Mouse (Mus musculus) intestine, postnatal 0 days (tissue): Measurements from ENCODE around the gene Adamts18. TPM values are rescaled to one million over a fixed set of nuclear protein-coding genes. Genes with fewer than 3 reads are reported as not detected.
"Not testable (repeated sequence)": the region's sequence is repeated elsewhere in the genome, so short reads cannot be mapped to it uniquely, and the experiment has no call there.

Experiments
- ATAC-seq: fragments of 200-750 bp; cut with Nextera tagmentation; 2 replicates; pipeline ENCODE4 v1.8.0; 2017; ENCODE audit warnings: mild to moderate bottlenecking, moderate TSS enrichment, moderate library complexity
- H3K27ac ChIP-seq: fragments of 300-500 bp; sonication (generic); 2 replicates; pipeline ENCODE4 v1.5.1; 2014; ENCODE audit warnings: mild to moderate bottlenecking, low read depth, low read length, moderate library complexity
- H3K27me3 ChIP-seq: fragments of 300-500 bp; sonication (generic); replicated peaks from 2 replicates; pipeline ENCODE4 v1.6.1; 2014; ENCODE audit warnings: low read length, mixed read lengths; ENCODE audit not compliant: control insufficient read depth, insufficient read depth
- H3K36me3 ChIP-seq: fragments of 300-500 bp; sonication (generic); 2 replicates; pipeline ENCODE4 v1.6.1; 2014; ENCODE audit warnings: mild to moderate bottlenecking, moderate library complexity; ENCODE audit not compliant: control insufficient read depth, insufficient read depth
- H3K4me1 ChIP-seq: fragments of 300-500 bp; sonication (generic); replicated peaks from 2 replicates; pipeline ENCODE4 v1.6.1; 2014; ENCODE audit warnings: antibody characterized with exemption, low read length, mixed read lengths; ENCODE audit not compliant: control insufficient read depth, insufficient read depth
- H3K4me2 ChIP-seq: fragments of 300-500 bp; sonication (generic); replicated peaks from 2 replicates; pipeline ENCODE4 v1.6.1; 2014; ENCODE audit warnings: low read depth, mild to moderate bottlenecking, moderate library complexity
- H3K4me3 ChIP-seq: fragments of 300-500 bp; sonication (generic); 2 replicates; pipeline ENCODE4 v1.5.1; 2014; ENCODE audit warnings: low read depth, low read length
- H3K9ac ChIP-seq: fragments of 300-500 bp; sonication (generic); 2 replicates; pipeline ENCODE4 v1.6.1; 2014; ENCODE audit warnings: mild to moderate bottlenecking, low read depth, low read length
- H3K9me3 ChIP-seq: fragments of 300-500 bp; sonication (generic); 2 replicates; pipeline ENCODE4 v1.6.1; 2016; ENCODE audit warnings: mixed run types; ENCODE audit not compliant: control insufficient read depth
- CTCF ChIP-seq: sonication (generic); IDR thresholded peaks from 2 replicates; pipeline ENCODE4 v1.5.1; 2016; ENCODE audit warnings: low read depth, mild to moderate bottlenecking, control low read depth, antibody characterized with exemption, moderate library complexity
- WGBS: fragments of 180-500 bp; shearing (Covaris S2); extraction: QIAGEN DNeasy Blood & Tissue Kit; methylation state at CpG from one replicate; pipeline ENCODE4 v1.1.7; 2014; 5-methylcytosine and 5-hydroxymethylcytosine counted together
- polyA plus RNA-seq: library from polyadenylated mRNA; unstranded; fragments of >200 nt; fragmentation: Nextera tagmentation; extraction: Ambion mirVana; gene quantifications from 2 replicates; pipeline ENCODE4 v1.2.1, GENCODE M21; 2015

The Adamts18 gene
- polyA plus RNA-seq, 1 experiment from 2014 or later = 0.17 TPM

- no peak overlapping the region for H3K27ac ChIP-seq
- H3K4me1 ChIP-seq = no peaks in the 10 kb centered on the region
- WGBS = 78% methylated on average over 5 of the region's 5 CpGs
- TF ChIP-seq CTCF = no peak
- no peaks in the 10 kb centered on the region for H3K27me3 ChIP-seq
- no peak overlapping the region for H3K9ac ChIP-seq
- no peaks in the 10 kb centered on the region for H3K9me3 ChIP-seq
- no peaks in the 10 kb centered on the region for H3K36me3 ChIP-seq
- H3K4me3 ChIP-seq = no peak overlapping the region
- ATAC-seq = no peak
- no peak overlapping the region for H3K4me2 ChIP-seq
Observed at GRCm38 (mm10) chr8:113801551-113801950, 47.0 kb downstream of the Adamts18 start.

DNA sequence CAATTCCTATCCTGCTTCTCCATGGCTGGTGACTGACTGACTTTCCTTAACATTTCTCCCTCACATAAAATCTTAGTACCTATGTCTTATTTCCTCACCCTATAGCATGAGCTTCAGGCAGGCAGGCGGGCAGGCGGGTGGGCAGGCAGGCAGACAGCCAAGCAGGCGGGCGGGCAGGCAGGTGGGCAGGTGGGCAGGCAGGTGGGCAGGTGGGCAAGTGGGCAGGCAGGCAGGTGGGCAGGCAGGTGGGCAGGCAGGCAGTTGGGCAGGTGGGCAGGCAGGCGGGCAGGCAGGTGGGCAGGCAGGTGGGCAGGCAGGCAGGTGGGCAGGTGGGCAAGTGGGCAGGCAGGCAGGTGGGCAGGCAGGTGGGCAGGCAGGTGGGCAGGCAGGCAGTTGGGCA, 48.0 kb downstream of the Adamts18 start:
- H3K9ac ChIP-seq, H3K4me3 ChIP-seq, H3K4me1 ChIP-seq, ATAC-seq, H3K36me3 ChIP-seq, H3K27ac ChIP-seq, H3K9me3 ChIP-seq, H3K4me2 ChIP-seq, H3K27me3 ChIP-seq: not testable (repeated sequence)
- WGBS = 91% methylated on average over 4 of the region's 5 CpGs

DNA sequence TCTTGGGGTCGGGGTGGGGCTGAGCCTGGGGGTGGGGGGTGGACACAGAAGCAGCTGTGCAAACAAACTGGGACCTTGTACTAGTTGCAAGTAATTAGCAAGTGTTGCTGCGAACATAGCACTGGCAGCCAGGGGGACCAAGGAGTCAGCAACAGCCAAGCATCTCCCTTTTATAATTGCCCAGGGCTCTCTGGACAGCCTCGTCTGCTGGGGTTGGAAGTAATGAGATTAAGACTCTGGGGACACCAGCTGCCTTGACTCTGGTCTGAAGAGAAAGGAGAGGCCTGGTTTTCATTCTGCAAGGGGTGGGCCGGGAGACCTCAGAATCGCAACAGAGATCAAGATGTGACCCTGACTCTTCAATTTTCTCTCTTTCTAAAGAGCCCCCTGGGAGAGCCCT, 49.0 kb downstream of the Adamts18 start:
- H3K36me3 ChIP-seq = no peaks in the 10 kb centered on the region
- 54% methylated on average over 5 of the region's 5 CpGs for WGBS
- no peak for ATAC-seq
- no peak overlapping the region for H3K9ac ChIP-seq
- H3K4me3 ChIP-seq = no peak overlapping the region
- no peaks in the 10 kb centered on the region for H3K9me3 ChIP-seq
- no peak overlapping the region for H3K4me2 ChIP-seq
- H3K27me3 ChIP-seq = no peaks in the 10 kb centered on the region
- no peak for TF ChIP-seq CTCF
- no peak overlapping the region for H3K27ac ChIP-seq
- H3K4me1 ChIP-seq = no peaks in the 10 kb centered on the region

GRCm38 (mm10) chr8:113791856-113792255, 56.7 kb downstream of the Adamts18 start:
- 67% methylated on average over 13 of the region's 13 CpGs for WGBS
- Histone ChIP-seq H3K4me1 (no peaks in the 10 kb centered on the region), H3K36me3 (no peaks in the 10 kb centered on the region), H3K27ac (no peak overlapping the region), H3K9ac (no peak overlapping the region), H3K27me3 (no peaks in the 10 kb centered on the region), H3K4me2 (no peak overlapping the region), H3K9me3 (no peaks in the 10 kb centered on the region), H3K4me3 (no peak overlapping the region)
- no peak for ATAC-seq
- TF ChIP-seq CTCF = no peak

- ATAC-seq = no peak
- Histone ChIP-seq H3K9me3 (no peaks in the 10 kb centered on the region), H3K4me3 (no peak overlapping the region), H3K4me1 (no peaks in the 10 kb centered on the region), H3K4me2 (no peak overlapping the region), H3K27me3 (no peaks in the 10 kb centered on the region), H3K9ac (no peak overlapping the region), H3K27ac (no peak overlapping the region), H3K36me3 (no peaks in the 10 kb centered on the region)
- WGBS = 73% methylated on average over 3 of the region's 3 CpGs
- no peak for TF ChIP-seq CTCF
Observed at GRCm38 (mm10) chr8:113791061-113791460, 57.5 kb downstream of the Adamts18 start.

- no peak for TF ChIP-seq CTCF
- Histone ChIP-seq H3K27me3 (no peaks in the 10 kb centered on the region), H3K36me3 (no peaks in the 10 kb centered on the region), H3K27ac (no peak overlapping the region), H3K4me1 (no peaks in the 10 kb centered on the region), H3K4me2 (no peak overlapping the region), H3K9me3 (no peaks in the 10 kb centered on the region), H3K4me3 (no peak overlapping the region), H3K9ac (no peak overlapping the region)
- no peak for ATAC-seq
- whole genome bisulfite sequencing = 71% methylated on average over 3 of the region's 3 CpGs
Observed at GRCm38 (mm10) chr8:113783711-113784110, 64.8 kb downstream of the Adamts18 start.

DNA sequence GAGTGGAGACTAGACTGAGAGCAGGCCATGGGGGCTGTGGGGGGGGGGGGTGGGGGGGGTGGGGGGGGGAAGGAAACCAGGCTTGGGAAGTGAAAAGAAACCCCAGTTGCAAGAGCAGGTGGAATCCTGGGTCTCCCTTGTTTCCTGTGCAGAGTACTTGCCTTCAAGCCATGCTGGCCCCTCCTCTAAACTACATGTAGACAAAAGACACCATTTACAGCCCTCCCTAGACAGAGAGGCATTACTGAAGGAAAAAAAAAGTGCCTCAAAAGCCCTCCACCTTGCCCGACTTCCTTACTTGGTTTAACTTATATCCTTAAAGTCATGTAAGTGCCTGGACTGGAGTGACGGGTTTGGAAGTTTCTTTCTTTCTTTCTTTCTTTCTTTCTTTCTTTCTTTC, 67.0 kb downstream of the Adamts18 start:
- no peak overlapping the region for H3K27ac ChIP-seq
- TF ChIP-seq CTCF = no peak
- no peaks in the 10 kb centered on the region for H3K4me1 ChIP-seq
- H3K9me3 ChIP-seq = no peaks in the 10 kb centered on the region
- H3K4me3 ChIP-seq = no peak overlapping the region
- H3K27me3 ChIP-seq = no peaks in the 10 kb centered on the region
- H3K36me3 ChIP-seq = no peaks in the 10 kb centered on the region
- no peak for ATAC-seq
- WGBS = 43% methylated on average over 2 of the region's 2 CpGs
- H3K4me2 ChIP-seq = no peak overlapping the region
- no peak overlapping the region for H3K9ac ChIP-seq
